Mouse (Mus musculus) frontal cortex, adult (tissue): Measurements from ENCODE around the gene Gstm2.

ENCODE experiments used
- ATAC-seq: cut with Nextera tagmentation; 2 replicates; pipeline ENCODE4 v1.9.2; 2017; ENCODE audit warnings: mild to moderate bottlenecking, moderate library complexity, mixed read lengths; ENCODE audit not compliant: low TSS enrichment

Gstm2 gene

GRCm38 (mm10) chr3:107943239-107943990, 42.8 kb downstream of the Gstm2 start, which contains the start of gene Gstm6:
Gene Gstm6 (minus strand): TSS chr3:107943749.
- peak; percentile 28; the same call in 1 of the 2 replicates for ATAC-seq

DNA sequence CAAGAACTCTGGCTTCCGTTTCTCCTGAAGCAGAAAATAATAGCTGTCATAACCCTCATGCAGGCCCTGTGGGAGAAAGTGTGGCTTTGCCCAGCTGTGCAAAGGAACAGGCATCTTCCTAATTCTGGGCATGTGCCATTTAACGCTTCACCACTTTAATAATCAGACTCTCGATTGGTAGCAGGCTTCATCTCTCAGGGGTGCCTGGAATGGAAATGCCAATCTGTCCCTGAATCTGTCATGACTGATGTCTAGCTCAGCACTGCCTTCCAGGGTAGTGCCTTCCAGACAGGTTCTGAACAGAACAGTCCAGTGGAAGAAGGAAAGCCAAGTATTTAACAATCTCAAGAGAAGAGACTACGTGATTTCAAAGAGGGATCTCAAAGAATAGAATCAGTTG, 45.0 kb downstream of the Gstm2 start:
- ATAC-seq = no peak

- ATAC-seq = peak; percentile 45
Observed at GRCm38 (mm10) chr3:107940524-107940923, 45.7 kb downstream of the Gstm2 start.

GRCm38 (mm10) chr3:107939830-107940229, 46.4 kb downstream of the Gstm2 start:
- peak; percentile 67 for ATAC-seq

DNA sequence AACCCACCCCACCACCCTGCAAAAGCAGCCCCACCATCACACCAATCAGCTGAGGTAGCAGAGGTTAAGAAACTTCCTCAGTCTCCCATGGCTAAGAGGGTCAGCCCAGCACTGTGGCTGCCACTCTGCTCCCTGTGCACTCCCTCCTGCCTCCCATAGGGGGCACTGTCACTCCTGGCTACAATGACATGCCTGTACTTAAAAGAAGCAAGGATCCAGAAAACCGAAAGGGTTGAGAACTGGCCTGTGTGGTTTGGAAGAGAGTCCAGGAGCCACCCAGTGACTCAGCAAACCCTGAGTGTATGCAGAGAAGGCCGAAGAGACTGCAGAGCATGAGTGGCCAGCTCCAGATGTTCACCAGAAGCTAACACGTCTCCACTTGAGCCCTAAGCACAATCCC, 46.9 kb downstream of the Gstm2 start:
- ATAC-seq = peak; percentile 35

GRCm38 (mm10) chr3:107935888-107936287, 50.4 kb downstream of the Gstm2 start:
- no peak for ATAC-seq

- no peak for ATAC-seq
Observed at GRCm38 (mm10) chr3:107935268-107935667, 51.0 kb downstream of the Gstm2 start.

DNA sequence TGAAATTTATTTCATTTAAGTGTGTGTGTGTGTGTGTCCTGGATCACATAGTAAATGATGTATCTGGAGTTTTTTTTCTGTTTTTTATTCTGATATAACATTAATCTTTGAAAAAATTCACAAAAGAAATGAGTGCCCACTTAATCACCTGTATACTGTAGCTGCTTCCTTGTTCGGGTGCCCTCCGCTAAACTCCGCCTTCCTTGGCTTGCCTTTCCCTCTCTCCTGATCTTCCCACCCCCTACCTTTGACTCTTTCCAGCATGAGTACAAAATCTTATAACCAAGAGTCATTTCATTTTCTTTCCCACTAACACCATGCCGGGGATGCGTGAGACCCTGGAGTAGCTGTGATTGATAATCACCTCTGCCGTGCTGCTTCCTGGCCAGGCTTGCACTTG, 54.1 kb downstream of the Gstm2 start:
- ATAC-seq = no peak
